Mouse (Mus musculus) heart, embryonic 15.5 days (tissue): Measurements from ENCODE around the gene Olfr968. TPM values are rescaled to one million over a fixed set of nuclear protein-coding genes. Genes with fewer than 3 reads are reported as not detected.

Source experiments
- ATAC-seq: fragments of 200-750 bp; cut with Nextera tagmentation; replicated peaks from 2 replicates; pipeline ENCODE4 v1.8.0; 2017; ENCODE audit warnings: low read depth, moderate TSS enrichment; ENCODE audit not compliant: insufficient number of reproducible peaks, insufficient read depth, low FRiP score
- H3K27ac ChIP-seq: fragments of 300-500 bp; sonication (generic); 2 replicates; pipeline ENCODE4 v1.5.1; 2015; ENCODE audit warnings: mild to moderate bottlenecking, inconsistent platforms
- H3K27me3 ChIP-seq: fragments of 300-500 bp; sonication (generic); 2 replicates; pipeline ENCODE4 v1.6.1; 2015; ENCODE audit warnings: inconsistent platforms
- H3K36me3 ChIP-seq: fragments of 300-500 bp; sonication (generic); 2 replicates; pipeline ENCODE4 v1.6.1; 2015; ENCODE audit warnings: mild to moderate bottlenecking, inconsistent platforms
- H3K4me1 ChIP-seq: fragments of 300-500 bp; sonication (generic); replicated peaks from 2 replicates; pipeline ENCODE4 v1.6.1; 2015; ENCODE audit warnings: inconsistent platforms
- H3K4me2 ChIP-seq: fragments of 300-500 bp; sonication (generic); 2 replicates; pipeline ENCODE4 v1.6.1; 2015; ENCODE audit warnings: inconsistent platforms, mild to moderate bottlenecking, moderate library complexity
- H3K4me3 ChIP-seq: fragments of 300-500 bp; sonication (generic); 2 replicates; pipeline ENCODE4 v1.5.1; 2015; ENCODE audit warnings: mild to moderate bottlenecking, inconsistent platforms
- H3K9ac ChIP-seq: fragments of 300-500 bp; sonication (generic); 2 replicates; pipeline ENCODE4 v1.6.1; 2015; ENCODE audit warnings: mild to moderate bottlenecking, inconsistent platforms
- H3K9me3 ChIP-seq: fragments of 300-500 bp; sonication (generic); replicated peaks from 2 replicates; pipeline ENCODE4 v1.6.1; 2016; ENCODE audit warnings: inconsistent platforms
- WGBS: fragments of 180-500 bp; shearing (Covaris S2); methylation state at CpG from one replicate; pipeline ENCODE4 v1.1.7; 2015; ENCODE audit warnings: mixed read lengths; 5-methylcytosine and 5-hydroxymethylcytosine counted together
- polyA plus RNA-seq: library from polyadenylated mRNA; unstranded; fragments of >200 nt; fragmentation: Nextera tagmentation; extraction: Ambion mirVana; gene quantifications from 2 replicates; pipeline ENCODE4 v1.2.1, GENCODE M21; 2015

Olfr968 gene
- polyA plus RNA-seq = not detected in 2 replicates

DNA sequence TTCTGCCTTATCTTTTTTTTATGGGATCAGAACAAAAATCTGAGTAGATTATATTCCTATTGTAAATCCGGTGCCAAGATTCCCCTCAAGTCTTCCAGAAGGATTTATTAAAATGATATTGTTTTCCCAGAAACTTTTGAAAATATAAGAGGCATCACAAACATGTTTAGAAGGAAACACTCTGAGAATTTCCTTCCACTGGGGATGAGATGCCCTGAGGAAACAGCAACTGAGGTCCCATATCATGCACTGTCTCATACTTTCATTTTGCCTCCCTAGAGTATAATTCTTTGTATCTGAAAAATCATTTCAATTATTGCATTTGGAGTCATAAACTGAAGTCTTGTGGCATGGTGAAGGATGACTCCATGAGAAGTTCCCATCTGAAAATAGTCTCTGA, at the start of gene Olfr968:
Gene Olfr968, minus strand, starts transcription at position 101 of the 400 bp plus-strand sequence.
- Histone ChIP-seq H3K4me1 (no peaks in the 10 kb centered on the region), H3K36me3 (no peaks in the 10 kb centered on the region), H3K27me3 (no peaks in the 10 kb centered on the region), H3K9ac (no peak within 1 kb of the TSS), H3K4me3 (no peak within 1 kb of the TSS), H3K9me3 (no peaks in the 10 kb centered on the region), H3K27ac (no peak within 1 kb of the TSS), H3K4me2 (no peak within 1 kb of the TSS)
- 52% methylated on average over 1 of the region's 1 CpGs for WGBS
- ATAC-seq = no peak

DNA sequence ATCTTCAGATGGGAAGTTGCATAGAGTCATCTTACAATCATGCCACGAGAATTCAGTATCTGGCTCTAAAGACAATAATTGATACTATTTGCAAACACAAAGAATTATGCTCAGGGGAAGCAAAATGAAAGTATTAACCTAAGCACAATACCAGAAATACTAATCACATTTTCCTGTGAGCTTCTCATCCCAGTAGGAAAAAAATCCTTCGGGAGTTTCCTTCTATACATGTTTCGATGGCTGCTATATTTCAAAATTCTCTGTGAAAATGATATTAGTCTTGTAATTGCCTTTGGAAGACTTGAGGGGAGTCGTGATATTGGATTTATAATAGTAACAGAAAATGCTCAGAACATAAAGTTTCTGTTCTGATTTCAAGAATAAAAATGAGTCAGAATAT, 25.5 kb upstream of the Olfr968 start, which contains the start of gene Olfr970:
Gene Olfr970, plus strand, starts transcription at position 301 of the 400 bp plus-strand sequence.
- WGBS = 70% methylated on average over 4 of the region's 4 CpGs
- Histone ChIP-seq H3K36me3 (no peaks in the 10 kb centered on the region), H3K4me1 (no peaks in the 10 kb centered on the region), H3K4me2 (no peak within 1 kb of the TSS), H3K27me3 (no peaks in the 10 kb centered on the region), H3K27ac (no peak within 1 kb of the TSS), H3K4me3 (no peak within 1 kb of the TSS), H3K9me3 (no peaks in the 10 kb centered on the region), H3K9ac (no peak within 1 kb of the TSS)
- no peak for ATAC-seq

DNA sequence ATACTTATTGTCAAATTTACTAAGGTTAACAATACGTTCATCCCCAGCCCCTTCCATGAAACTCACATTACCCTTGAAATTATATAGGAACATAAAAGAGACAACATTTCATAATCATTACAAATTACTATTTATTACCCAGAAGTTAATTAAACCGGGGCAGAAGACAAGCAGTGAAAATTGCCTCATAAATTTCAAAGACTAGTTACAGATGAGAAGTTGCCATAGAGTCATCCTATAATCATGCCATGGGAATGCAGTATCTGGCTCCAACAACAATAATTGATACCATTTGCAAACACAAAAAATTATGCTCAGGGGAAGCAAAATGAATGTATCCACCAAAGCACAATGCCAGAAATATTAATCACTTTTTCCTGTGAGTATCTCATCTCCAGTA, 7.5 kb upstream of the Olfr968 start, which contains the start of gene Olfr969:
Gene Olfr969, plus strand, starts transcription at position 388 of the 400 bp plus-strand sequence.
- 61% methylated on average over 2 of the region's 2 CpGs for WGBS

DNA sequence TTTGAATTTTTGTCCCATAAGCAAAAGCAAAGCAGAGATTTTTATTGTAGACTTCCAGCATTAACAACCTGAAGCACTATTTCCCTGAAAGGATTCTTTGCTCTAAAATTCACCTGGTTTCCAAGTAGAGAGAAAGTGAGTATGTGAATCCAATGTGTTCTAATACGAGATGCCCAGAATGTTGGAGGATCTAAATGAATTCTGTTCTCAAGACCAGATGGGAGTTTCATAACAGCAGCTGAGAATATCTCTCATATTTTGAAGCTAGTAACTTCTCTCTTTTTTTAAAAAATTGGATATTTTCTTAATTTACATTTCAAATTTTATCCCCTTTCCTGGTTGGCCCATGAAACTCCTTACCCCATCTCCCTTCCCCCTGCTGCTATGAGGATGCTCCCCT, 36.6 kb downstream of the Olfr968 start:
- no peaks in the 10 kb centered on the region for H3K27me3 ChIP-seq
- ATAC-seq = no peak
- WGBS = 82% methylated on average over 1 of the region's 1 CpGs

More for the DNA sequence above, 7.5 kb upstream of the Olfr968 start, which contains the start of gene Olfr969:
- no peaks in the 10 kb centered on the region for H3K9me3 ChIP-seq
- no peak within 1 kb of the TSS for H3K4me2 ChIP-seq
- no peaks in the 10 kb centered on the region for H3K36me3 ChIP-seq
- no peak for ATAC-seq
- H3K4me1 ChIP-seq = no peaks in the 10 kb centered on the region
- H3K27ac ChIP-seq = no peak within 1 kb of the TSS
- H3K9ac ChIP-seq = no peak within 1 kb of the TSS
- H3K4me3 ChIP-seq = no peak within 1 kb of the TSS
- no peaks in the 10 kb centered on the region for H3K27me3 ChIP-seq

DNA sequence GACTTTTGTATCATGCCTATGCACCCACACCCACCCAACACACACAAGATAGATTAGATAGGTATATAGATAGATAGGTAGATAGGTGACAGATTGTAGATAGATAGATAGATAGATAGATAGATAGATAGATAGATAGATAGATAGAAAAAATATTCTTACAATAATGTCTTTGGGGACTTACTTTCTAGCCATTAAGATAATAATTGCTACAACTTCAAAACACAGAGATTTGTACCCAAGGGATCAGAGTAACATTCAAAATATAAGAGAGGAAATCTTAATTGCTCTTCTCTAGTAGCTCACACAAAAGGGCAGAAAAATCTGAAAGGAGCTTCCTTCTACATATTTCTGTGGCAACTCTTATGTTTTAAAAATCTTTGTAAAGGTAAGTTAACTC, 37.1 kb downstream of the Olfr968 start, which contains the start of gene Olfr967:
Gene Olfr967, plus strand, starts transcription at position 301 of the 400 bp plus-strand sequence.
- no peak within 1 kb of the TSS for H3K4me2 ChIP-seq
- ATAC-seq = no peak

More for the DNA sequence above, 36.6 kb downstream of the Olfr968 start:
- Histone ChIP-seq H3K4me2 (no peak overlapping the region), H3K4me1 (no peaks in the 10 kb centered on the region), H3K27ac (no peak overlapping the region), H3K4me3 (no peak overlapping the region), H3K9ac (no peak overlapping the region), H3K9me3 (no peaks in the 10 kb centered on the region), H3K36me3 (no peaks in the 10 kb centered on the region)

DNA sequence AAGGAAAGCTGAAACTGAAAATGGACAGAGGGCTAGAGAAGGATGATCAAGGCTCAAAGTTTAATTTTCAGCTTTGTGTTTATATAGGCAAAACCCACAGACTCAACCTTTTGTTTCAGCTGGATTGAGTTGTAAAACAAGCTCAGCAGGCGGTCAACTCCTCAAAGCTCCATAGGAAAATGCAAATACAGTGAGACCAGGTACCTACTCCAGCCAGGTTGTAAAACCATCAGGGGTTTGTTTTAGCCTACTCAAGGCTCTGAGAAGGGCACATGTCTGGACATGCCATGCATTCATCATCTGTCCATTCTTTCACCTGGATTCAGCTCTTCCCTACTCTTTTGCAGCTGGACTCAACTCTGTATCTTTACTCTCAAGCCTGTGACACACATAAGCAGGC, 42.3 kb downstream of the Olfr968 start:
- no peaks in the 10 kb centered on the region for H3K36me3 ChIP-seq
- no peak for ATAC-seq
- WGBS = 86% methylated on average over 1 of the region's 1 CpGs
- H3K4me2 ChIP-seq = no peak overlapping the region
- no peaks in the 10 kb centered on the region for H3K4me1 ChIP-seq
- no peak overlapping the region for H3K9ac ChIP-seq
- H3K27me3 ChIP-seq = no peaks in the 10 kb centered on the region
- no peak overlapping the region for H3K4me3 ChIP-seq
- no peaks in the 10 kb centered on the region for H3K9me3 ChIP-seq
- no peak overlapping the region for H3K27ac ChIP-seq

More for the DNA sequence above, 37.1 kb downstream of the Olfr968 start, which contains the start of gene Olfr967:
- Histone ChIP-seq H3K9ac (no peak within 1 kb of the TSS), H3K27me3 (no peaks in the 10 kb centered on the region), H3K4me1 (no peaks in the 10 kb centered on the region), H3K36me3 (no peaks in the 10 kb centered on the region), H3K27ac (no peak within 1 kb of the TSS), H3K9me3 (no peaks in the 10 kb centered on the region), H3K4me3 (no peak within 1 kb of the TSS)

DNA sequence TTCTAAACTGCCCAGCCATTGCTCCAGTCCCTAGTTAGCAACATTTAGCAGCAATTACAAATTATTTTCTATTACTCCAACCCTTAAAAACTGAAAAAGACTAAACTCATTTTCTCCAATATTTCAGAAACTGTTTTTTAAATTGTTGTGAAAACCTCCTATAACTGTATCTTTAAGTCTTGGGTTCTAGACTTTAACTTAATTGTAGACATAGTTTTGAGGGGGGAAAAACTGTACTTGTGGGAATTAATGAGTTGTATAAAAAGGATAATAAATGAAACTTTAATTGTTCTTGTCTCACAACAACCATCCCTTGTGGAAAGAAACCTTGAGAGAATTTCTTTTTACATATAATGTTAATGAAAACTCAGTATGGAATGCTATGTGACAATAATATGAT, 52.4 kb downstream of the Olfr968 start, which contains the start of gene Olfr150:
Gene Olfr150, plus strand, starts transcription at position 301 of the 400 bp plus-strand sequence.
- no peak within 1 kb of the TSS for H3K27ac ChIP-seq
- ATAC-seq = no peak
- H3K4me2 ChIP-seq = no peak within 1 kb of the TSS
- H3K36me3 ChIP-seq = no peaks in the 10 kb centered on the region
- no peak within 1 kb of the TSS for H3K9ac ChIP-seq
- no peaks in the 10 kb centered on the region for H3K4me1 ChIP-seq
- H3K27me3 ChIP-seq = no peaks in the 10 kb centered on the region
- H3K4me3 ChIP-seq = no peak within 1 kb of the TSS
- no peaks in the 10 kb centered on the region for H3K9me3 ChIP-seq

Other genes starting within 250 kb of the Olfr968 start
- not detected in 2 replicates for gene Olfr958, start 229.2 kb downstream of the Olfr968 start, polyA plus RNA-seq
- not detected in 2 replicates for gene Olfr959, start 207.7 kb downstream of the Olfr968 start, polyA plus RNA-seq
- gene AW551984, start 178.8 kb downstream of the Olfr968 start, polyA plus RNA-seq = 8.2 and 11.3 TPM in 2 replicates
- not detected in 2 replicates for gene Olfr148, start 172.6 kb downstream of the Olfr968 start, polyA plus RNA-seq
- not detected in 2 replicates for gene Olfr960, start 161.9 kb downstream of the Olfr968 start, polyA plus RNA-seq
- not detected in 2 replicates for gene Olfr961, start 138.2 kb downstream of the Olfr968 start, polyA plus RNA-seq
- gene Olfr963, start 116.0 kb downstream of the Olfr968 start, polyA plus RNA-seq = not detected in 2 replicates
- not detected in 2 replicates for gene Olfr149, start 76.1 kb downstream of the Olfr968 start, polyA plus RNA-seq
- gene Olfr965, start 71.9 kb downstream of the Olfr968 start, polyA plus RNA-seq = not detected in 2 replicates
- gene Olfr150, start 52.3 kb downstream of the Olfr968 start, polyA plus RNA-seq = not detected in 2 replicates
- gene Olfr967, start 37.0 kb downstream of the Olfr968 start, polyA plus RNA-seq = not detected in 2 replicates
- gene Olfr969, start 7.7 kb upstream of the Olfr968 start, polyA plus RNA-seq = not detected in 2 replicates
- gene Olfr970, start 25.6 kb upstream of the Olfr968 start, polyA plus RNA-seq = not detected in 2 replicates
- gene Olfr971, start 53.6 kb upstream of the Olfr968 start, polyA plus RNA-seq = not detected in 2 replicates
- gene Olfr972, start 83.2 kb upstream of the Olfr968 start, polyA plus RNA-seq = not detected in 2 replicates
- not detected in 2 replicates for gene Olfr229, start 124.1 kb upstream of the Olfr968 start, polyA plus RNA-seq
- gene Olfr974, start 154.2 kb upstream of the Olfr968 start, polyA plus RNA-seq = not detected in 2 replicates
- gene Olfr975, start 168.8 kb upstream of the Olfr968 start, polyA plus RNA-seq = not detected in 2 replicates
- gene Olfr976, start 177.9 kb upstream of the Olfr968 start, polyA plus RNA-seq = not detected in 2 replicates
- not detected in 2 replicates for gene Olfr978, start 208.9 kb upstream of the Olfr968 start, polyA plus RNA-seq
- not detected in 2 replicates for gene Olfr979, start 220.2 kb upstream of the Olfr968 start, polyA plus RNA-seq
- not detected in 2 replicates for gene Olfr980, start 226.3 kb upstream of the Olfr968 start, polyA plus RNA-seq
- not detected in 2 replicates for gene Olfr981, start 238.2 kb upstream of the Olfr968 start, polyA plus RNA-seq